Mouse (Mus musculus): ENCODE data around the gene Gm36028.

Gene Gm36028

GRCm38 (mm10) chr16:37860213-37860612 is 733 bp downstream of the Gm36028 start:
- DNase-seq (ENCODE audit: low spot score): no peak

GRCm38 (mm10) chr16:37857495-37857894 is 3.5 kb downstream of the Gm36028 start:
- DNase-seq (ENCODE audit: low spot score): no peak

- no peak for DNase-seq (ENCODE audit: low spot score)
These were observed 4.6 kb downstream of the Gm36028 start for GRCm38 (mm10) chr16:37856327-37856726.

DNA sequence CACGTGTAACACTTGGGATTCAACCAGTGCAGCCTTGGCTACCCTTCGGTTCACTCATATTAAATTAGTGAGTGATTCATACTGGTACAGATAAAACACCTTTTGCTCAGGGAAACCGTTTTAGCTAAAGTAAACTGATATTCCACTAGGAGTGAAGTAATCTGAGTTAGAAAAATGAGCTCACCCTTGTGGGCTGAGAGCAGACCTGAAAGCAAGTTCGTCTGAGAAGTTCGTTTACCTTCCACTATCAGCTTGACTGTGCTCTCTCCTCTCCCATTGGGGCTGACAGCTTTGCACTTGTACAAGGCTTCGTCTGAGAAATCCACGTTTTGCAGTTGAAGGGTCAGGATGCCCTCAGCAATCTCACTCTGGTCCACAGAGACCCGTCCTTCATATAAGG is 5.4 kb downstream of the Gm36028 start:
- DNase-seq (ENCODE audit: low spot score): no peak

GRCm38 (mm10) chr16:37854593-37854992 is 6.4 kb downstream of the Gm36028 start:
- no peak for DNase-seq (ENCODE audit: low spot score)

- no peak for DNase-seq (ENCODE audit: low spot score)
These were observed 6.9 kb downstream of the Gm36028 start for GRCm38 (mm10) chr16:37854054-37854453.

GRCm38 (mm10) chr16:37853279-37853678 is 7.7 kb downstream of the Gm36028 start:
- no peak for DNase-seq (ENCODE audit: low spot score)

- DNase-seq (ENCODE audit: low spot score): no peak
These were observed 9.6 kb downstream of the Gm36028 start for GRCm38 (mm10) chr16:37851366-37851765.

GRCm38 (mm10) chr16:37847081-37847480 is 13.9 kb downstream of the Gm36028 start:
- no peak for DNase-seq (ENCODE audit: low spot score)

GRCm38 (mm10) chr16:37845202-37845925 is 15.6 kb downstream of the Gm36028 start:
- DNase-seq (ENCODE audit: low spot score): peak; percentile 26

GRCm38 (mm10) chr16:37843740-37844139 is 17.2 kb downstream of the Gm36028 start:
- no peak for DNase-seq (ENCODE audit: low spot score)

GRCm38 (mm10) chr16:37842439-37842838 is 18.5 kb downstream of the Gm36028 start:
- DNase-seq (ENCODE audit: low spot score): no peak

- DNase-seq (ENCODE audit: low spot score): no peak
These were observed 23.4 kb downstream of the Gm36028 start for GRCm38 (mm10) chr16:37837571-37837970.

GRCm38 (mm10) chr16:37831041-37831440 is 29.9 kb downstream of the Gm36028 start:
- DNase-seq (ENCODE audit: low spot score): no peak

DNA sequence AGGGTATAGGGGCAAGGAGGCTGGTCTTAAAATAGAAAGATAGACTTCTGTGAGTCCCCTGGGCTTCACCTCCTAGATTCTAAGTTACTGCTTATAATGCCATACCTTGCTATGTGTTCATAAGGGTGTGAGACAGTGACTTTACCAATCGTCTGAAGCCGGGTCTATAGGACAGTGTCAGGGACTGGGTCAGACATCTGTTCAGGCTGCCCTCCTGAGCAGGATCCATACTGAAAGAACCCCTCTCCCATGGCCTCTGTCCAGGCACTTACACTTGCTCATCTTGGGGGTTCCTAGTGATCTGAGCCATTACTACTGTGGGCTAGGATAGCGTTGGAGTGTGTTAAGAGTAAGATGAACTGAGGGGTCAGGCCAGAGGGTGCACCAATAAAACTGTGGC is 34.7 kb downstream of the Gm36028 start:
- no peak for DNase-seq (ENCODE audit: low spot score)

DNA sequence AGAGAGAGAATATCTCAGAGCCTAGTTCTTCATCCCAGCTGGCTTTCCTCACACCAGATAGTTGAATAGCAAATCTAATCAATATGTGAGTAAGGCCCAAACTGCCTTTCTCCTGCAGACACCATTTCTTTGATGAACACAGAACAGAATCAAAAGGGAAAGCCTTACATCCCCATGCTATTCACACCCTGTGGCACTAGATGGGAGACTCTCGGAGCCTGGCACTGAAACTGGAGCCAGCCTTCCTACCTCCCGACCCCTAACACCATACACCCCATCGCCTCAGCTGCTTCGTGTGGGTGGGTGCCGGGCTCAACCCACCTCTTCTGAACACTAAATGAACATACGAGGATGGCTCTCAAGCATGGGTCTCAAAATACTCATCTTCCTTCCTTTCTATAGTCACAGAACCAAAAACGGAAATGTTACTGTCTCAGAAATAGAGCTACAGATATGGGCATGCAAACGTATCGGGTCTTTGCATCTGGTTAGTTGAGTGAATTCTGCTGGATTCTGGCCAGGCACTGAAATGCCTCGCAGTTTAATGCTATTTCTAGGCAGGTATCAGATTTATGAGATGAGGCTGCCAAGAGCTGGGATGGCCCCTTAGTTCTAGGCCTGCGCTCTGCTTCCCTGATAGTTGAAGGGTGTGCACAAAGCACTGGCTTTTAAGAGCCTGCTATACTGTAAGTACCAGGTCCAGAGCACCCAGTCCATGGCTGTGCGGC is 36.0 kb downstream of the Gm36028 start:
- DNase-seq (ENCODE audit: low spot score): no peak

- DNase-seq (ENCODE audit: low spot score): no peak
These were observed 37.0 kb downstream of the Gm36028 start for GRCm38 (mm10) chr16:37823949-37824348.

- no peak for DNase-seq (ENCODE audit: low spot score)
These were observed 43.0 kb downstream of the Gm36028 start for GRCm38 (mm10) chr16:37817986-37818385.

GRCm38 (mm10) chr16:37814383-37814971 is 46.5 kb downstream of the Gm36028 start:
- peak; percentile 93 for DNase-seq (ENCODE audit: low spot score)

GRCm38 (mm10) chr16:37813691-37814382 is 47.1 kb downstream of the Gm36028 start:
- peak; percentile 22 for DNase-seq (ENCODE audit: low spot score)

- DNase-seq (ENCODE audit: low spot score): peak; percentile 66
These were observed 48.5 kb downstream of the Gm36028 start for GRCm38 (mm10) chr16:37812474-37812886.

- DNase-seq (ENCODE audit: low spot score): no peak
These were observed 49.1 kb downstream of the Gm36028 start for GRCm38 (mm10) chr16:37811874-37812273.

- DNase-seq (ENCODE audit: low spot score): no peak
These were observed 51.3 kb downstream of the Gm36028 start for GRCm38 (mm10) chr16:37809623-37809992.
